Mouse (Mus musculus): ENCODE results near the gene Nol8.

DNA sequence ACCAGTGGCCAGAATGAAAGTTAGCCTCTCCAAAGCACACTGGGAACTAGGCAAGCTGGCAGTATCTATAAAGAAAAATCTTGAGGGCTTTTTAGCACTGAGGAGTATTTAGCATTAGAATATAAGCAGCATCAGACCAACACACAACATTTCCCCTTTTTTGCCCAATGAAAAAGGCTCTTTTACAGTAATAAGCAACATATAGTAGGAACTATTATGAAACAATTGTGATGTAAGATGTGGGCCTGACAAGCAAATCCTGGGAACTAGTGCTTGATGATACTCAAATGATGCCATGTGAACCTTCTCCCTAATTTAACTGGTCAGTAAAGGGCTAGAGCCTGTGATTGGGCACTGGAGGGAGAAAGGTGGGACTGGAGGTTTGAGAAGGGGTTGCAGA, 24.7 kb upstream of the Nol8 start:
- TF ChIP-seq CTCF (IDR thresholded peaks at IDR 0.05; ENCODE audit: extremely low read depth, insufficient read length, insufficient replicate concordance, low read depth, low read length), result no peak
- TF ChIP-seq POLR2A (IDR thresholded peaks at IDR 0.05; ENCODE audit: low read depth, low read length), result no peak

Data from small intestine, adult 2 months (tissue).